Mouse (Mus musculus): ENCODE data around the gene Specc1. TPM values are rescaled to one million over a fixed set of nuclear protein-coding genes. Genes with fewer than 3 reads are reported as not detected.

Specc1 gene
- total RNA-seq, 1 experiment: 19.9 TPM

DNA sequence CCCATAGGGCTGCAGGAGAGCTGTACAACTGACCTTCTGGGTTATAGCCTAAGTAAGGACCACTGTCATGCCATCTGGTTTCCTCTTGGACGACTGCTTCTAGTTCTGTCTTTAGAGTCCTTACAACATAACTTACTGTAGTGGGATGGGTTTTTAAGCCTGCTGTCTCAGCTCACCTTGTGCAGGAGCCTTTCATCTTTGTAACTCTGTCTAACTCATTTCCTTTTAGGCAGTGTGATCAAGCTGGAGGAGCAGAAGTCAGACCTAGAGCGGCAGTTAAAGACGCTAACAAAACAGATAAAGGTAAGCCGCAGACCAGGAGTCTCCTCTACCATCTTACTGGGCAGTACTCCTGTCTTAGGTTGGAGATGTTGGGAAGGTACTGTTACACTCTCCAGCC is 175.0 kb downstream of the Specc1 start:
- DNase-seq (ENCODE audit: low read depth, low spot score): no peak
- in situ Hi-C loops (cut with MboI; ENCODE audit: low sequenced_read_pairs in 2 of 2, unreplicated experiment in 2 of 2): loop anchor here in 1 of 2 experiments (5.0 kb wide), 1 partner anchor 146 kb away; no protein-coding TSS in a partner anchor
- no peak overlapping the region for H3K27ac ChIP-seq (ENCODE audit: insufficient read depth, low read depth, low read length, poor library complexity, severe bottlenecking)
- no peaks in the 10 kb centered on the region for H3K4me1 ChIP-seq (ENCODE audit: control insufficient read depth in 2 of 2, insufficient read depth in 2 of 2, low read length in 2 of 2, poor library complexity in 1 of 2)
- H3K36me3 ChIP-seq (ENCODE audit: control insufficient read depth, insufficient read depth, low read length, poor library complexity, severe bottlenecking): no peaks in the 10 kb centered on the region
- H3K9ac ChIP-seq (ENCODE audit: insufficient read depth, low read depth, low read length, poor library complexity, severe bottlenecking): no peak overlapping the region
- TF ChIP-seq ZC3H11A (IDR thresholded peaks at IDR 0.05; ENCODE audit: borderline replicate concordance, low read depth, low read length) (no peak), MAFK (IDR thresholded peaks at IDR 0.05; ENCODE audit: insufficient read depth, low read depth, low read length) (no peak), ZNF384 (IDR thresholded peaks at IDR 0.05; ENCODE audit: low read depth, low read length) (no peak), HCFC1 (IDR thresholded peaks at IDR 0.05; ENCODE audit: borderline replicate concordance, insufficient read depth, low read length) (no peak), CHD2 (IDR thresholded peaks at IDR 0.05; ENCODE audit: low read depth, low read length) (no peak)
- no peak overlapping the region for H3K4me3 ChIP-seq (ENCODE audit: insufficient read depth in 1 of 2, low read depth in 1 of 2, low read length in 2 of 2, poor library complexity in 1 of 2, severe bottlenecking in 1 of 2)
- H3K9me3 ChIP-seq (ENCODE audit: control insufficient read depth, insufficient read depth, low read depth, low read length): no peaks in the 10 kb centered on the region

- DNase-seq (ENCODE audit: low read depth, low spot score): no peak
- TF ChIP-seq MAFK (IDR thresholded peaks at IDR 0.05; ENCODE audit: insufficient read depth, low read depth, low read length) (no peak), HCFC1 (IDR thresholded peaks at IDR 0.05; ENCODE audit: borderline replicate concordance, insufficient read depth, low read length) (no peak)
- Histone ChIP-seq H3K9me3 (ENCODE audit: control insufficient read depth, insufficient read depth, low read depth, low read length) (no peaks in the 10 kb centered on the region), H3K4me1 (ENCODE audit: control insufficient read depth in 2 of 2, insufficient read depth in 2 of 2, low read length in 2 of 2, poor library complexity in 1 of 2) (no peaks in the 10 kb centered on the region), H3K4me3 (ENCODE audit: insufficient read depth in 1 of 2, low read depth in 1 of 2, low read length in 2 of 2, poor library complexity in 1 of 2, severe bottlenecking in 1 of 2) (no peak overlapping the region), H3K36me3 (ENCODE audit: control insufficient read depth, insufficient read depth, low read length, poor library complexity, severe bottlenecking) (no peaks in the 10 kb centered on the region), H3K9ac (ENCODE audit: insufficient read depth, low read depth, low read length, poor library complexity, severe bottlenecking) (no peak overlapping the region), H3K27ac (ENCODE audit: insufficient read depth, low read depth, low read length, poor library complexity, severe bottlenecking) (no peak overlapping the region)
- in situ Hi-C loops (cut with MboI; ENCODE audit: low sequenced_read_pairs in 2 of 2, unreplicated experiment in 2 of 2): loop anchor here in 1 of 2 experiments (5.0 kb wide), 1 partner anchor 143 kb away; no protein-coding TSS in a partner anchor
Measured at GRCm38 (mm10) chr11:62134191-62134590, 177.6 kb downstream of the Specc1 start.

- H3K4me3 ChIP-seq (ENCODE audit: insufficient read depth in 1 of 2, low read depth in 1 of 2, low read length in 2 of 2, poor library complexity in 1 of 2, severe bottlenecking in 1 of 2): no peak overlapping the region
- no peak for DNase-seq (ENCODE audit: low read depth, low spot score)
- no peak overlapping the region for H3K9ac ChIP-seq (ENCODE audit: insufficient read depth, low read depth, low read length, poor library complexity, severe bottlenecking)
- H3K27ac ChIP-seq (ENCODE audit: insufficient read depth, low read depth, low read length, poor library complexity, severe bottlenecking): no peak overlapping the region
- in situ Hi-C loops (cut with MboI; ENCODE audit: low sequenced_read_pairs in 2 of 2, unreplicated experiment in 2 of 2): no loop called here
- TF ChIP-seq ZC3H11A (IDR thresholded peaks at IDR 0.05; ENCODE audit: borderline replicate concordance, low read depth, low read length): no peak
- TF ChIP-seq CHD2 (IDR thresholded peaks at IDR 0.05; ENCODE audit: low read depth, low read length): no peak
- no peak for TF ChIP-seq ZNF384 (IDR thresholded peaks at IDR 0.05; ENCODE audit: low read depth, low read length)
- TF ChIP-seq MAFK (IDR thresholded peaks at IDR 0.05; ENCODE audit: insufficient read depth, low read depth, low read length): no peak
- no peak for TF ChIP-seq HCFC1 (IDR thresholded peaks at IDR 0.05; ENCODE audit: borderline replicate concordance, insufficient read depth, low read length)
- no peaks in the 10 kb centered on the region for H3K4me1 ChIP-seq (ENCODE audit: control insufficient read depth in 2 of 2, insufficient read depth in 2 of 2, low read length in 2 of 2, poor library complexity in 1 of 2)
- H3K36me3 ChIP-seq (ENCODE audit: control insufficient read depth, insufficient read depth, low read length, poor library complexity, severe bottlenecking): no peaks in the 10 kb centered on the region
- no peaks in the 10 kb centered on the region for H3K9me3 ChIP-seq (ENCODE audit: control insufficient read depth, insufficient read depth, low read depth, low read length)
Measured at GRCm38 (mm10) chr11:62145216-62146110, 188.9 kb downstream of the Specc1 start.

DNA sequence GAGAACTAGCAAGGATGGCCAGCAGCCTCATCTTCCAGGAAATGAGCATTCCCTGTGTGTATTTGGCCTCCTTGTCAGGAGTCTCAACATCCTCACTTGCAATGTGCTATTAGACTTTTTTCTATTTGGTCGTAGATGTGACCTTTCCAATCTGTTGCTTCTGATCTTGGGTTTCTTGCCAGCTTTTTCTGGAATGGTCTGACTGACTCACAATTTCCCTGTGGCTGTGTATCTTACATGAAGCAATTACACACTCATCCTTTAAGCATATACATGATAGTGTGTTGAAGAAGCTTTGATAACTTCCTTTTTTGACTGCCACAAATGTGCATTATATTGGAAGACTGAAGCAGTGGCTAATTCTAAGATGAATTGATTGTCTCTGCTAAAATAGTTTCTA is 190.1 kb downstream of the Specc1 start:
- DNase-seq (ENCODE audit: low read depth, low spot score): no peak
- no peak overlapping the region for H3K4me3 ChIP-seq (ENCODE audit: insufficient read depth in 1 of 2, low read depth in 1 of 2, low read length in 2 of 2, poor library complexity in 1 of 2, severe bottlenecking in 1 of 2)
- H3K9me3 ChIP-seq (ENCODE audit: control insufficient read depth, insufficient read depth, low read depth, low read length): no peaks in the 10 kb centered on the region
- TF ChIP-seq MAFK (IDR thresholded peaks at IDR 0.05; ENCODE audit: insufficient read depth, low read depth, low read length) (no peak), CHD2 (IDR thresholded peaks at IDR 0.05; ENCODE audit: low read depth, low read length) (no peak), HCFC1 (IDR thresholded peaks at IDR 0.05; ENCODE audit: borderline replicate concordance, insufficient read depth, low read length) (no peak), ZC3H11A (IDR thresholded peaks at IDR 0.05; ENCODE audit: borderline replicate concordance, low read depth, low read length) (no peak), ZNF384 (IDR thresholded peaks at IDR 0.05; ENCODE audit: low read depth, low read length) (no peak)
- in situ Hi-C loops (cut with MboI; ENCODE audit: low sequenced_read_pairs in 2 of 2, unreplicated experiment in 2 of 2): no loop called here
- no peak overlapping the region for H3K27ac ChIP-seq (ENCODE audit: insufficient read depth, low read depth, low read length, poor library complexity, severe bottlenecking)
- H3K36me3 ChIP-seq (ENCODE audit: control insufficient read depth, insufficient read depth, low read length, poor library complexity, severe bottlenecking): no peaks in the 10 kb centered on the region
- H3K4me1 ChIP-seq (ENCODE audit: control insufficient read depth in 2 of 2, insufficient read depth in 2 of 2, low read length in 2 of 2, poor library complexity in 1 of 2): no peaks in the 10 kb centered on the region
- no peak overlapping the region for H3K9ac ChIP-seq (ENCODE audit: insufficient read depth, low read depth, low read length, poor library complexity, severe bottlenecking)
